Mouse (Mus musculus) heart, adult 2 months (tissue): Measurements from ENCODE around the gene Sbf2. TPM values are rescaled to one million over a fixed set of nuclear protein-coding genes. Genes with fewer than 3 reads are reported as not detected.
A peak's percentile ranks its signal among the peaks of the same experiment; 100 is the strongest.

Experiments
- DNase-seq, 2 experiments: peaks; one replicate each; pipeline ENCODE4 v3.0.0; 2021
- H3K27ac ChIP-seq: fragments of 200-600 bp; 2 replicates; pipeline ENCODE4 v1.8.1; 2022
- H3K27me3 ChIP-seq: fragments of 200-500 bp; 2 replicates; pipeline ENCODE4 v1.6.1; 2012; ENCODE audit warnings: mild to moderate bottlenecking, low read length, inconsistent platforms, mixed read lengths; ENCODE audit not compliant: control insufficient read depth, insufficient read depth
- H3K36me3 ChIP-seq: fragments of 200-500 bp; 2 replicates; pipeline ENCODE4 v1.6.1; 2012; ENCODE audit warnings: low read length, inconsistent platforms; ENCODE audit not compliant: control insufficient read depth, insufficient read depth
- H3K4me1 ChIP-seq: fragments of 200-500 bp; 2 replicates; pipeline ENCODE4 v1.6.1; 2011; ENCODE audit warnings: low read length; ENCODE audit not compliant: control insufficient read depth, insufficient read depth
- H3K4me3 ChIP-seq: fragments of 200-600 bp; 2 replicates; pipeline ENCODE4 v1.8.1; 2022
- H3K79me2 ChIP-seq: fragments of 200-500 bp; replicated peaks from 2 replicates; pipeline ENCODE4 v1.6.1; 2012; ENCODE audit warnings: mild to moderate bottlenecking, inconsistent platforms, low read length, moderate library complexity, mixed read lengths; ENCODE audit not compliant: control insufficient read depth, insufficient read depth
- H3K9ac ChIP-seq: fragments of 200-500 bp; 2 replicates; pipeline ENCODE4 v1.6.1; 2012; ENCODE audit warnings: low read depth, mild to moderate bottlenecking, control low read depth, inconsistent platforms, low read length, mixed read lengths
- CTCF ChIP-seq: fragments of 200-600 bp; IDR thresholded peaks from 2 replicates; pipeline ENCODE4 v1.8.1; 2022; ENCODE audit warnings: antibody characterized with exemption, mild to moderate bottlenecking, moderate library complexity
- EP300 ChIP-seq: fragments of 200-500 bp; IDR thresholded peaks from 2 replicates; pipeline ENCODE4 v1.6.1; 2011; ENCODE audit warnings: low read depth, low read length, control low read depth; ENCODE audit not compliant: insufficient read depth
- POLR2A ChIP-seq: fragments of 200-500 bp; IDR thresholded peaks from 2 replicates; pipeline ENCODE4 v1.6.1; 2011; ENCODE audit warnings: mild to moderate bottlenecking, low read depth, low read length, control low read depth; ENCODE audit not compliant: insufficient read depth
- WGBS: fragments of 180-500 bp; shearing (Covaris S2); methylation state at CpG from one replicate; pipeline ENCODE4 v1.1.7; 2018; 5-methylcytosine and 5-hydroxymethylcytosine counted together
- intact Hi-C: fragments of 180-260 bp; cut with DNase I; formaldehyde crosslinking; loops from one replicate; pipeline ENCODE4 v1.15.1; 2025
- long read RNA-seq: library from polyadenylated mRNA; stranded (forward); transcript quantifications from one replicate; pipeline ENCODE4 v2.0.0, GENCODE M21; 2021
- polyA plus RNA-seq: library from polyadenylated mRNA; depleted of rRNA; stranded (reverse); fragments of >200 nt; gene quantifications from 2 replicates; pipeline ENCODE4 v1.2.3, GENCODE M21; 2012; rRNA removed
- total RNA-seq, 2 experiments: library from RNA; stranded (reverse); gene quantifications; 2 replicates each; pipeline ENCODE4 v1.2.3; 2021

Sbf2 gene
- total RNA-seq (10 to 100 TPM; 39.7 to 40.4 TPM), polyA plus RNA-seq (16.1 and 31.1 TPM in 2 replicates)
- long read RNA-seq, full-length matches to known transcripts, result 2 of 11 reads
- long read RNA-seq, partial matches to known transcripts, result 5 of 11 reads
- long read RNA-seq, other reads (novel, unspliced or antisense), result 4 of 11 reads

- H3K27ac ChIP-seq, result peak within 1 kb of the TSS; percentile 98
- under 1% methylated on average over 97 of the region's 127 CpGs for WGBS
- H3K36me3 ChIP-seq, result peaks cover 6% of the 10 kb centered on the region; the same call in 1 of the 2 replicates
- intact Hi-C loops, result loop anchor here (1.0 kb wide), 1 partner anchor 13 kb away; the partner anchor contains the start of gene Adm
- peak; percentile 87 to 91 for DNase-seq
- H3K79me2 ChIP-seq, result peaks cover 5% of the 10 kb centered on the region
- peak within 1 kb of the TSS; percentile 98 for H3K9ac ChIP-seq
- H3K4me1 ChIP-seq, result peaks cover 6% of the 10 kb centered on the region
- TF ChIP-seq EP300, result peak; percentile 87; the same call in 1 of the 2 replicates
- peak; percentile 29 for TF ChIP-seq CTCF
- peak; percentile 80 for TF ChIP-seq POLR2A
- H3K4me3 ChIP-seq, result peak within 1 kb of the TSS; percentile 79
- H3K27me3 ChIP-seq, result no peaks in the 10 kb centered on the region
Observed at GRCm38 (mm10) chr7:110614133-110615063, at the start of gene Sbf2. Gene Sbf2 (minus strand): TSS chr7:110614922.

- TF ChIP-seq CTCF (no peak), POLR2A (no peak)
Observed at GRCm38 (mm10) chr7:110658378-110658928, 43.7 kb upstream of the Sbf2 start.

GRCm38 (mm10) chr7:110655966-110656365 lies 41.2 kb upstream of the Sbf2 start:
- H3K4me1 ChIP-seq, result no peaks in the 10 kb centered on the region
- TF ChIP-seq POLR2A (no peak), CTCF (no peak), EP300 (no peak)
- WGBS, result 40% methylated on average over 6 of the region's 6 CpGs
- no peaks in the 10 kb centered on the region for H3K79me2 ChIP-seq
- no peak for DNase-seq
- H3K27ac ChIP-seq, result no peak overlapping the region
- intact Hi-C loops, result no loop called here
- no peak overlapping the region for H3K9ac ChIP-seq
- H3K36me3 ChIP-seq, result no peaks in the 10 kb centered on the region
- no peaks in the 10 kb centered on the region for H3K27me3 ChIP-seq
- H3K4me3 ChIP-seq, result no peak overlapping the region

More at GRCm38 (mm10) chr7:110658378-110658928, 43.7 kb upstream of the Sbf2 start:
- intact Hi-C loops, result no loop called here
- Histone ChIP-seq H3K9ac (no peak overlapping the region), H3K4me1 (no peaks in the 10 kb centered on the region), H3K36me3 (no peaks in the 10 kb centered on the region), H3K27ac (no peak overlapping the region), H3K79me2 (no peaks in the 10 kb centered on the region), H3K4me3 (no peak overlapping the region), H3K27me3 (no peaks in the 10 kb centered on the region)
- 43% methylated on average over 3 of the region's 3 CpGs for WGBS
- DNase-seq, result no peak

- Histone ChIP-seq H3K27ac (no peak overlapping the region), H3K27me3 (no peaks in the 10 kb centered on the region), H3K79me2 (no peaks in the 10 kb centered on the region), H3K4me1 (no peaks in the 10 kb centered on the region), H3K4me3 (no peak overlapping the region), H3K9ac (no peak overlapping the region), H3K36me3 (no peaks in the 10 kb centered on the region)
- no peak for DNase-seq
- intact Hi-C loops, result no loop called here
- 70% methylated on average over 3 of the region's 3 CpGs for WGBS
- TF ChIP-seq CTCF (no peak), EP300 (no peak), POLR2A (no peak)
Observed at GRCm38 (mm10) chr7:110655230-110655629, 40.5 kb upstream of the Sbf2 start.

GRCm38 (mm10) chr7:110651091-110651490 lies 36.4 kb upstream of the Sbf2 start:
- 51% methylated on average over 6 of the region's 6 CpGs for WGBS
- intact Hi-C loops, result loop anchor here (5.0 kb wide), 1 partner anchor 151 kb away; no protein-coding TSS in a partner anchor
- peaks cover 14% of the 10 kb centered on the region for H3K4me1 ChIP-seq
- no peaks in the 10 kb centered on the region for H3K79me2 ChIP-seq
- TF ChIP-seq CTCF (no peak), POLR2A (no peak), EP300 (no peak)
- no peak overlapping the region for H3K27ac ChIP-seq
- no peak overlapping the region for H3K9ac ChIP-seq
- H3K27me3 ChIP-seq, result no peaks in the 10 kb centered on the region
- no peak for DNase-seq
- H3K4me3 ChIP-seq, result no peak overlapping the region
- H3K36me3 ChIP-seq, result no peaks in the 10 kb centered on the region
